Mouse (Mus musculus) forebrain, embryonic 16.5 days (tissue): ENCODE results near the gene Slc6a11. TPM values are rescaled to one million over a fixed set of nuclear protein-coding genes. Genes with fewer than 3 reads are reported as not detected.

ENCODE experiments used
- ATAC-seq: fragments of 200-750 bp; cut with Nextera tagmentation; 2 replicates; pipeline ENCODE4 v1.8.0; 2017; ENCODE audit warnings: mild to moderate bottlenecking, moderate library complexity
- H3K27ac ChIP-seq: fragments of 300-500 bp; sonication (generic); 2 replicates; pipeline ENCODE4 v1.5.1; 2014; ENCODE audit warnings: low read length, control low read depth
- H3K27me3 ChIP-seq: fragments of 300-500 bp; sonication (generic); replicated peaks from 2 replicates; pipeline ENCODE4 v1.6.1; 2014; ENCODE audit warnings: low read length; ENCODE audit not compliant: control insufficient read depth, insufficient read depth
- H3K36me3 ChIP-seq: fragments of 300-500 bp; sonication (generic); 2 replicates; pipeline ENCODE4 v1.6.1; 2014; ENCODE audit not compliant: control insufficient read depth, insufficient read depth
- H3K4me1 ChIP-seq: fragments of 300-500 bp; sonication (generic); replicated peaks from 2 replicates; pipeline ENCODE4 v1.6.1; 2014; ENCODE audit warnings: low read length; ENCODE audit not compliant: control insufficient read depth, insufficient read depth
- H3K4me2 ChIP-seq: fragments of 300-500 bp; sonication (generic); 2 replicates; pipeline ENCODE4 v1.6.1; 2014; ENCODE audit warnings: mild to moderate bottlenecking, low read length, control low read depth
- H3K4me3 ChIP-seq: fragments of 300-500 bp; sonication (generic); replicated peaks from 2 replicates; pipeline ENCODE4 v1.5.1; 2014; ENCODE audit warnings: mild to moderate bottlenecking, low read length, control low read depth
- H3K9ac ChIP-seq: fragments of 300-500 bp; sonication (generic); replicated peaks from 2 replicates; pipeline ENCODE4 v1.6.1; 2014; ENCODE audit warnings: low read depth, low read length, control low read depth
- H3K9me3 ChIP-seq: fragments of 300-500 bp; sonication (generic); 2 replicates; pipeline ENCODE4 v1.6.1; 2016; ENCODE audit warnings: low read length; ENCODE audit not compliant: control insufficient read depth
- WGBS: fragments of 180-500 bp; shearing (Covaris S2); extraction: QIAGEN DNeasy Blood & Tissue Kit; methylation state at CpG from one replicate; pipeline ENCODE4 v1.1.7; 2014; 5-methylcytosine and 5-hydroxymethylcytosine counted together
- polyA plus RNA-seq: library from polyadenylated mRNA; unstranded; fragments of >200 nt; fragmentation: Nextera tagmentation; extraction: Ambion mirVana; gene quantifications from 2 replicates; pipeline ENCODE4 v1.2.1, GENCODE M21; 2015

Slc6a11 gene
- polyA plus RNA-seq, 1 experiment from 2014 or later: 18.6 TPM

- Histone ChIP-seq H3K36me3 (no peaks in the 10 kb centered on the region), H3K9me3 (no peaks in the 10 kb centered on the region), H3K4me3 (peak overlapping the region; percentile 70), H3K4me1 (peaks cover 50% of the 10 kb centered on the region), H3K27me3 (0 out of 2 replicates have a peak, but pooled peaks cover 2% of the 10 kb centered on the region), H3K4me2 (peak overlapping the region; percentile 64), H3K9ac (peak overlapping the region; percentile 79), H3K27ac (peak overlapping the region; percentile 86)
- no peak for ATAC-seq
- 40% methylated on average over 10 of the region's 10 CpGs for WGBS
These were observed 153.1 kb downstream of the Slc6a11 start for GRCm38 (mm10) chr6:114283927-114284703.

- no peaks in the 10 kb centered on the region for H3K9me3 ChIP-seq
- peak overlapping the region; percentile 26; the same call in 1 of the 2 replicates for H3K9ac ChIP-seq
- H3K36me3 ChIP-seq: no peaks in the 10 kb centered on the region
- peak overlapping the region; percentile 70 for H3K4me3 ChIP-seq
- ATAC-seq: no peak
- 31% methylated on average over 4 of the region's 4 CpGs for WGBS
- H3K4me1 ChIP-seq: peaks cover 63% of the 10 kb centered on the region
- H3K27ac ChIP-seq: peak overlapping the region; percentile 21; the same call in 1 of the 2 replicates
- H3K4me2 ChIP-seq: peak overlapping the region; percentile 64
- H3K27me3 ChIP-seq: 0 out of 2 replicates have a peak, but pooled peaks cover 2% of the 10 kb centered on the region
These were observed 154.4 kb downstream of the Slc6a11 start for GRCm38 (mm10) chr6:114285424-114285823.

GRCm38 (mm10) chr6:114289106-114289505, 158.1 kb downstream of the Slc6a11 start:
- Histone ChIP-seq H3K4me1 (peaks cover 96% of the 10 kb centered on the region), H3K27me3 (no peaks in the 10 kb centered on the region), H3K9me3 (no peaks in the 10 kb centered on the region), H3K27ac (peak overlapping the region; percentile 84), H3K9ac (no peak overlapping the region; the same call in 1 of the 2 replicates), H3K4me2 (peak overlapping the region; percentile 33), H3K4me3 (no peak overlapping the region), H3K36me3 (no peaks in the 10 kb centered on the region)
- WGBS: 6% methylated on average over 7 of the region's 7 CpGs
- ATAC-seq: peak; percentile 89

GRCm38 (mm10) chr6:114290184-114290583, 159.1 kb downstream of the Slc6a11 start:
- H3K4me1 ChIP-seq: peaks cover 96% of the 10 kb centered on the region
- peak overlapping the region; percentile 40 for H3K9ac ChIP-seq
- H3K4me3 ChIP-seq: no peak overlapping the region
- H3K36me3 ChIP-seq: no peaks in the 10 kb centered on the region
- WGBS: 6% methylated on average over 8 of the region's 8 CpGs
- H3K27ac ChIP-seq: peak overlapping the region; percentile 84
- H3K9me3 ChIP-seq: no peaks in the 10 kb centered on the region
- H3K4me2 ChIP-seq: peak overlapping the region; percentile 33
- ATAC-seq: peak; percentile 54
- no peaks in the 10 kb centered on the region for H3K27me3 ChIP-seq

GRCm38 (mm10) chr6:114290929-114291328, 159.9 kb downstream of the Slc6a11 start:
- Histone ChIP-seq H3K27ac (peak overlapping the region; percentile 84), H3K36me3 (no peaks in the 10 kb centered on the region), H3K9me3 (no peaks in the 10 kb centered on the region), H3K4me1 (peaks cover 96% of the 10 kb centered on the region), H3K4me3 (no peak overlapping the region), H3K27me3 (no peaks in the 10 kb centered on the region), H3K4me2 (no peak overlapping the region), H3K9ac (no peak overlapping the region)
- no peak for ATAC-seq
- 35% methylated on average over 4 of the region's 4 CpGs for whole genome bisulfite sequencing

GRCm38 (mm10) chr6:114291396-114291795, 160.4 kb downstream of the Slc6a11 start:
- WGBS: 38% methylated on average over 5 of the region's 5 CpGs
- no peak overlapping the region for H3K4me3 ChIP-seq
- H3K27ac ChIP-seq: peak overlapping the region; percentile 84
- H3K9me3 ChIP-seq: no peaks in the 10 kb centered on the region
- H3K36me3 ChIP-seq: no peaks in the 10 kb centered on the region
- no peaks in the 10 kb centered on the region for H3K27me3 ChIP-seq
- H3K9ac ChIP-seq: 0 out of 2 replicates have a peak overlapping the region, but pooled peaks have one; percentile 12
- H3K4me1 ChIP-seq: peaks cover 95% of the 10 kb centered on the region
- ATAC-seq: no peak
- H3K4me2 ChIP-seq: 0 out of 2 replicates have a peak overlapping the region, but pooled peaks have one; percentile 8

- Histone ChIP-seq H3K9ac (no peak overlapping the region), H3K4me2 (no peak overlapping the region)
- 25% methylated on average over 8 of the region's 8 CpGs for WGBS
These were observed 162.5 kb downstream of the Slc6a11 start for GRCm38 (mm10) chr6:114293511-114293910.

GRCm38 (mm10) chr6:114295086-114295485, 164.0 kb downstream of the Slc6a11 start:
- Histone ChIP-seq H3K27me3 (no peaks in the 10 kb centered on the region), H3K4me3 (no peak overlapping the region), H3K9ac (no peak overlapping the region), H3K4me1 (peaks cover 87% of the 10 kb centered on the region), H3K4me2 (no peak overlapping the region), H3K27ac (no peak overlapping the region), H3K9me3 (no peaks in the 10 kb centered on the region), H3K36me3 (no peaks in the 10 kb centered on the region)
- no peak for ATAC-seq
- 53% methylated on average over 4 of the region's 4 CpGs for WGBS

More at GRCm38 (mm10) chr6:114293511-114293910, 162.5 kb downstream of the Slc6a11 start:
- Histone ChIP-seq H3K4me3 (no peak overlapping the region), H3K36me3 (no peaks in the 10 kb centered on the region), H3K4me1 (peaks cover 97% of the 10 kb centered on the region), H3K9me3 (no peaks in the 10 kb centered on the region), H3K27me3 (no peaks in the 10 kb centered on the region), H3K27ac (no peak overlapping the region)
- no peak for ATAC-seq

GRCm38 (mm10) chr6:114297260-114298002, 166.4 kb downstream of the Slc6a11 start:
- no peaks in the 10 kb centered on the region for H3K9me3 ChIP-seq
- H3K27ac ChIP-seq: peak overlapping the region; percentile 93
- peak; percentile 87 for ATAC-seq
- no peak overlapping the region for H3K9ac ChIP-seq
- H3K27me3 ChIP-seq: no peaks in the 10 kb centered on the region
- WGBS: 15% methylated on average over 10 of the region's 10 CpGs
- H3K4me2 ChIP-seq: peak overlapping the region; percentile 6; the same call in 1 of the 2 replicates
- no peak overlapping the region for H3K4me3 ChIP-seq
- H3K36me3 ChIP-seq: no peaks in the 10 kb centered on the region
- H3K4me1 ChIP-seq: peaks cover 63% of the 10 kb centered on the region
